Mouse (Mus musculus) liver, postnatal 0 days (tissue): ENCODE measurements at regions not wholly inside any gene's neighbourhood (a gene's known extent, or its start where the extent isn't known, plus 50 kb on each side); places are given as distances from the start of the nearest gene placed in this dataset.

Experiments
- ATAC-seq: fragments of 200-750 bp; cut with Nextera tagmentation; 2 replicates; pipeline ENCODE4 v1.8.0; 2017; ENCODE audit warnings: mild to moderate bottlenecking, moderate library complexity
- DNase-seq: peaks from one replicate; pipeline ENCODE4 v3.0.0-alpha.2; 2016
- H3K27ac ChIP-seq: fragments of 300-500 bp; sonication (generic); 2 replicates; pipeline ENCODE4 v1.5.1; 2014; ENCODE audit warnings: antibody characterized with exemption, moderate library complexity, mild to moderate bottlenecking, low read depth
- H3K27me3 ChIP-seq: fragments of 300-500 bp; sonication (generic); 2 replicates; pipeline ENCODE4 v1.6.1; 2014; ENCODE audit warnings: low read length, control low read depth, mixed read lengths; ENCODE audit not compliant: insufficient read depth
- H3K36me3 ChIP-seq: fragments of 300-500 bp; sonication (generic); replicated peaks from 2 replicates; pipeline ENCODE4 v1.6.1; 2014; ENCODE audit warnings: mild to moderate bottlenecking, control low read depth, low read length, moderate library complexity, mixed read lengths; ENCODE audit not compliant: insufficient read depth
- H3K4me1 ChIP-seq: fragments of 300-500 bp; sonication (generic); 2 replicates; pipeline ENCODE4 v1.6.1; 2014; ENCODE audit warnings: antibody characterized with exemption, mild to moderate bottlenecking, control low read depth; ENCODE audit not compliant: insufficient read depth
- H3K4me2 ChIP-seq: fragments of 300-500 bp; sonication (generic); 2 replicates; pipeline ENCODE4 v1.6.1; 2014; ENCODE audit warnings: low read depth, mild to moderate bottlenecking, low read length, moderate library complexity, mixed read lengths
- H3K4me3 ChIP-seq: fragments of 300-500 bp; sonication (generic); 2 replicates; pipeline ENCODE4 v1.5.1; 2014; ENCODE audit warnings: low read depth, low read length
- H3K9ac ChIP-seq: fragments of 300-500 bp; sonication (generic); replicated peaks from 2 replicates; pipeline ENCODE4 v1.6.1; 2014; ENCODE audit warnings: mild to moderate bottlenecking, moderate library complexity
- H3K9me3 ChIP-seq: fragments of 300-500 bp; sonication (generic); 2 replicates; pipeline ENCODE4 v1.6.1; 2016; ENCODE audit warnings: mild to moderate bottlenecking, control low read depth, low read length, mixed read lengths
- CTCF ChIP-seq: sonication (generic); IDR thresholded peaks from 2 replicates; pipeline ENCODE4 v1.5.1; 2016; ENCODE audit warnings: antibody characterized with exemption, low read depth
- EP300 ChIP-seq: IDR thresholded peaks from 2 replicates; pipeline ENCODE4 v1.6.1; 2016; ENCODE audit warnings: antibody characterized with exemption, low read depth, mild to moderate bottlenecking
- WGBS: fragments of 180-500 bp; shearing (Covaris S2); extraction: QIAGEN DNeasy Blood & Tissue Kit; methylation state at CpG from one replicate; pipeline ENCODE4 v1.1.7; 2014; ENCODE audit not compliant: insufficient replicate concordance; 5-methylcytosine and 5-hydroxymethylcytosine counted together

DNA sequence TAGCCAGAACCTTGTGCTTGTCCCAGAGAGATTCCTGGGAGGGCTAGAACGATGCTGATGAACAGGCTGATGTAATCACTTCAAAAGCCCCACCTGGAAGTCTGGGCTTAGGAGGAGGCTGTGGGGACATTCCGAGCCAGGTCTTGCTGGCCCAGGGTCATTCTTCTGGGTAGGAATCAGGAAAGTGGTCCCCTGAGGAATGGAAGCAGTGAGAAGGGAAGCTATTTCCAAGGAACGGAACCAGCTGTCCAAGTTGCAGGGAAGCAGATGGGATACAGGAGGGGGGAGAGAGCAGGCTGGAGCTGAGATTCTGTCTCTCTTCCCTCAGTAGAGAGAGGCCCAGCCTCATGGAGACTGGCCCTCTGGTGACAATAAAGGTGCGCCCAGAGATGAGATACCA, 243.9 kb downstream of the Tcf7l2 start:
- TF ChIP-seq CTCF (no peak), EP300 (no peak)
- no peaks in the 10 kb centered on the region for H3K36me3 ChIP-seq
- WGBS, result 83% methylated on average over 4 of the region's 4 CpGs
- H3K27ac ChIP-seq, result no peak overlapping the region
- H3K27me3 ChIP-seq, result no peaks in the 10 kb centered on the region
- no peak overlapping the region for H3K4me3 ChIP-seq
- ATAC-seq (no peak), DNase-seq (no peak)
- no peaks in the 10 kb centered on the region for H3K9me3 ChIP-seq
- H3K9ac ChIP-seq, result no peak overlapping the region
- peaks cover 2% of the 10 kb centered on the region; the same call in 1 of the 2 replicates for H3K4me1 ChIP-seq
- no peak overlapping the region for H3K4me2 ChIP-seq

DNA sequence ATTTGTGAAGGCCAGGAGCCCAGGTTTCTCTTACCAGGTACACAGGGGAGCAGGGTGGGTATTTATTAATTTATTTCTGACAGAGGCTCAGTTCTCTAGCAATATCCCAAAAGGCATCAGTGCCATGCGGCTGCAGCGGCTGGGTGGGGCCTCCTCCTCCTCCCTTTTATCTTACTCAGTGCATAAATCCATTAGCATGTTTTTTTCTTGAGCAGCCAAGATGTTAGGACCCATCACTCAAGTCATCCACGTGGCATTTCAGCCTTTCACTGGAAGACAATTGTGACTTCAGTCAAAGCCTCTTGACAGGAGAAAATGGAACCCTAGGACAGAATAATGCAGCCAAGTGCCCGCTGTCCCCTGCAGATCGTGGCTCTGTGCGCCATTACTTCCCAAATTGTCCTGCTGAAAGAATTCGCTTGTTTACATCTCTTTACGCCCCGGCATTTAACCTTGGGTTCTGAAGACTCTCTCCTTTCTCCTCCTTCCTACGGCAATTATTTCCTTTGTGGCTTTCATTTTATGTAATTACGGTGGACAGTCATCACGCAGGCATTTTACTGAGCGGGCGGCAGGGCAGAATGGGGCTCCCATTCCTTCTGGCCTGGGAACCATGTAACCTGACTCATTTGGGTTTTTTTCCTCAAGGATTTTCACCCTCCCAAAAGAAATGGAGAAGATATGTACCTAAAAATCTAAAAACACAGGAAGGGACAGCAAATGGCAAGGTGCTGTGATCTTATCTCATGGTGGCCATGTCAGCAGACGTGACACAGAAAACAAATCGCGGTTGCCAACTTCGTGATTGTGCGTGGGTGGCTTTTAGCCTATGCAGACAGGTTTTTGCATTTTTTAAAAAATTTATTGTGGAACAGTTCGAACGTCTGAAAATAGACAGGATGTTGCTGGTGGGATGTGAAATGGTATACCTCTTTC, 250.4 kb downstream of the Tcf7l2 start:
- Histone ChIP-seq H3K4me2 (no peak overlapping the region), H3K27me3 (no peaks in the 10 kb centered on the region), H3K27ac (no peak overlapping the region), H3K36me3 (no peaks in the 10 kb centered on the region), H3K9ac (no peak overlapping the region), H3K4me1 (peaks cover 2% of the 10 kb centered on the region; the same call in 1 of the 2 replicates), H3K4me3 (no peak overlapping the region), H3K9me3 (no peaks in the 10 kb centered on the region)
- ATAC-seq (no peak), DNase-seq (no peak)
- TF ChIP-seq EP300 (no peak), CTCF (no peak)
- WGBS, result 73% methylated on average over 21 of the region's 21 CpGs

GRCm38 (mm10) chr19:55992727-55993066, 251.1 kb downstream of the Tcf7l2 start:
- no peak overlapping the region for H3K4me3 ChIP-seq
- TF ChIP-seq EP300, result no peak
- no peak for TF ChIP-seq CTCF
- H3K27me3 ChIP-seq, result no peaks in the 10 kb centered on the region
- H3K9ac ChIP-seq, result no peak overlapping the region
- ATAC-seq (no peak), DNase-seq (no peak)
- H3K9me3 ChIP-seq, result no peaks in the 10 kb centered on the region
- 81% methylated on average over 5 of the region's 5 CpGs for WGBS
- no peak overlapping the region for H3K27ac ChIP-seq
- no peak overlapping the region for H3K4me2 ChIP-seq
- peaks cover 2% of the 10 kb centered on the region; the same call in 1 of the 2 replicates for H3K4me1 ChIP-seq
- no peaks in the 10 kb centered on the region for H3K36me3 ChIP-seq

GRCm38 (mm10) chr19:55995721-55996120, 254.1 kb downstream of the Tcf7l2 start:
- H3K27ac ChIP-seq, result no peak overlapping the region
- H3K4me2 ChIP-seq, result no peak overlapping the region
- ATAC-seq, result no peak
- no peaks in the 10 kb centered on the region for H3K27me3 ChIP-seq
- no peaks in the 10 kb centered on the region for H3K36me3 ChIP-seq
- no peaks in the 10 kb centered on the region for H3K4me1 ChIP-seq
- H3K9ac ChIP-seq, result no peak overlapping the region
- H3K4me3 ChIP-seq, result no peak overlapping the region
- no peak for DNase-seq
- TF ChIP-seq EP300 (no peak), CTCF (no peak)
- 44% methylated on average over 2 of the region's 2 CpGs for WGBS
- no peaks in the 10 kb centered on the region for H3K9me3 ChIP-seq

GRCm38 (mm10) chr19:55998454-55999180, 257.0 kb downstream of the Tcf7l2 start:
- no peak for DNase-seq
- Histone ChIP-seq H3K4me1 (no peaks in the 10 kb centered on the region), H3K4me2 (no peak overlapping the region), H3K27me3 (no peaks in the 10 kb centered on the region), H3K9ac (no peak overlapping the region), H3K4me3 (no peak overlapping the region), H3K27ac (no peak overlapping the region), H3K9me3 (no peaks in the 10 kb centered on the region), H3K36me3 (no peaks in the 10 kb centered on the region)
- no peak for ATAC-seq
- 88% methylated on average over 15 of the region's 15 CpGs for WGBS
- TF ChIP-seq EP300 (no peak), CTCF (no peak)

GRCm38 (mm10) chr19:55999409-55999808, 257.8 kb downstream of the Tcf7l2 start:
- ATAC-seq, result no peak
- no peaks in the 10 kb centered on the region for H3K36me3 ChIP-seq
- 74% methylated on average over 3 of the region's 3 CpGs for whole genome bisulfite sequencing
- no peaks in the 10 kb centered on the region for H3K9me3 ChIP-seq
- no peak overlapping the region for H3K27ac ChIP-seq
- no peaks in the 10 kb centered on the region for H3K4me1 ChIP-seq
- no peak for TF ChIP-seq EP300
- TF ChIP-seq CTCF, result no peak
- no peak for DNase-seq
- no peak overlapping the region for H3K4me3 ChIP-seq
- H3K27me3 ChIP-seq, result no peaks in the 10 kb centered on the region
- H3K4me2 ChIP-seq, result no peak overlapping the region
- H3K9ac ChIP-seq, result no peak overlapping the region
